Comparison of ENCODE assay signal across 8 mouse cellular contexts in the genomic region with DNA sequence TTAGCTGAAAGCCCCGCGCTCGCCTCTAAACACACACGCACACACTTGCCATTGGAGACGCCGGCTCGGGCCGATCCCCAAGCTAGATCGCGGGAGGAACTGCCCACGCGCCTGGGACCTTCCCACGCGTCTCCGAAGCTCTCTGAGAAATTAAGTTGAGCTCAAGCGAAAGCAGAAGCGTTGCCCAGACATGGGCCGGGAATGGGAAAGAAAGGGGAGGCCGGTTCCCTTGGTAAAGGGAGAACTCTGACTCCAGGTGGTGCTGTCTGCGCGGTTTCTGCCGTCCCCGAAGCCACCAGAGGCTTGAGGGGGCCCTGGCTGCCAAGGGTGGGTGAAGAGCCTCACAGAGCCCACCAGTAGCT. TPM values are rescaled to one million over a fixed set of nuclear protein-coding genes. Genes with fewer than 3 reads are reported as not detected.
DNase-seq lines count a peak whose midpoint lies in the region; ATAC-seq and TF ChIP-seq lines count a peak whose summit lies in the region.

A gene (minus strand): TSS at position 210 of the 362 bp plus-strand sequence.

- peak; percentile 79 for TF ChIP-seq CTCF in lung, postnatal 0 days (IDR thresholded peaks at IDR 0.05)

- H3K27me3 ChIP-seq in hindbrain, embryonic 11.5 days (ENCODE audit: control insufficient read depth, insufficient read depth, low read length): peaks cover 12% of the 10 kb centered on the region
- peaks cover 6% of the 10 kb centered on the region; the same call in 1 of the 2 replicates for H3K27me3 ChIP-seq in lung, postnatal 0 days (replicated peaks; ENCODE audit: insufficient read depth, low read length)

- H3K36me3 ChIP-seq in hindbrain, embryonic 11.5 days (ENCODE audit: control insufficient read depth, insufficient read depth, low read length): no peaks in the 10 kb centered on the region
- H3K36me3 ChIP-seq in lung, postnatal 0 days (ENCODE audit: insufficient read depth, low read length): no peaks in the 10 kb centered on the region

- peak; percentile 74 for DNase-seq in ES-CJ7 (ENCODE audit: low read depth, low spot score)
- peak; percentile 85 to 86 for DNase-seq in cerebellum, postnatal 10 days
- peak; percentile 55 to 63 for DNase-seq in frontal cortex, postnatal 25 days (ENCODE audit: low spot score in 2 of 2)
- DNase-seq in hindbrain, embryonic 11.5 days (ENCODE audit: low spot score): no peak
- peak; percentile 70 to 77 for DNase-seq in layer of hippocampus, postnatal 14 days (ENCODE audit: low spot score in 2 of 2)
- DNase-seq in lung, postnatal 0 days (ENCODE audit: low spot score): peak; percentile 81
- peak; percentile 76 for DNase-seq in ovary, postnatal 14 days (ENCODE audit: low spot score)
- DNase-seq in urinary bladder, postnatal 25 days (ENCODE audit: low spot score): peak; percentile 62

- peak within 1 kb of the TSS; percentile 92 for H3K4me2 ChIP-seq in hindbrain, embryonic 11.5 days (replicated peaks; ENCODE audit: low read depth, low read length)
- peak within 1 kb of the TSS; percentile 100 for H3K4me2 ChIP-seq in lung, postnatal 0 days (replicated peaks; ENCODE audit: low read depth, low read length)

- peak within 1 kb of the TSS; percentile 70 for H3K4me3 ChIP-seq in hindbrain, embryonic 11.5 days (ENCODE audit: low read depth, low read length)
- H3K4me3 ChIP-seq in lung, postnatal 0 days (ENCODE audit: low read depth, low read length): peak within 1 kb of the TSS; percentile 56

- peak within 1 kb of the TSS; percentile 86 for H3K27ac ChIP-seq in hindbrain, embryonic 11.5 days (ENCODE audit: low read depth, low read length)
- 0 out of 2 replicates have a peak within 1 kb of the TSS, but pooled peaks have one; percentile 20 for H3K27ac ChIP-seq in lung, postnatal 0 days (ENCODE audit: low read length)

- peak within 1 kb of the TSS; percentile 90 for H3K9ac ChIP-seq in hindbrain, embryonic 11.5 days (ENCODE audit: low read depth, low read length)
- H3K9ac ChIP-seq in lung, postnatal 0 days (replicated peaks; ENCODE audit: low read depth): peak within 1 kb of the TSS; percentile 51

- peak; percentile 67 for ATAC-seq in hindbrain, embryonic 11.5 days (ENCODE audit: low FRiP score)
- ATAC-seq in lung, postnatal 0 days: peak; percentile 52

- peaks cover 16% of the 10 kb centered on the region for H3K4me1 ChIP-seq in hindbrain, embryonic 11.5 days (replicated peaks; ENCODE audit: control insufficient read depth, insufficient read depth, low read length)
- H3K4me1 ChIP-seq in lung, postnatal 0 days (ENCODE audit: insufficient read depth, low read depth, low read length): peaks cover 19% of the 10 kb centered on the region

- TF ChIP-seq EP300 in lung, postnatal 0 days (IDR thresholded peaks at IDR 0.05): no peak

- under 1% methylated on average over 23 of the region's 23 CpGs for WGBS in hindbrain, embryonic 11.5 days
- WGBS in lung, postnatal 0 days: under 1% methylated on average over 23 of the region's 23 CpGs

- H3K9me3 ChIP-seq in hindbrain, embryonic 11.5 days (ENCODE audit: control insufficient read depth, low read length): no peaks in the 10 kb centered on the region
- no peaks in the 10 kb centered on the region for H3K9me3 ChIP-seq in lung, postnatal 0 days (ENCODE audit: low read length)

RNA-seq across cellular contexts. Expression of the gene that starts here (rescaled TPM):
- 104 and 115 TPM in 2 replicates for polyA plus RNA-seq in hindbrain, embryonic 11.5 days (2014; fragmentation: Nextera tagmentation; extraction: Ambion mirVana)
- 100 to 1,000 TPM; 198 to 202 TPM for total RNA-seq in layer of hippocampus, postnatal 14 days (2021)
- 10.8 and 13.6 TPM in 2 replicates for polyA plus RNA-seq in lung, postnatal 0 days (2015; fragmentation: Nextera tagmentation; extraction: Ambion mirVana)
